Mouse (Mus musculus): ENCODE measurements around the gene Arhgef2. TPM values are rescaled to one million over a fixed set of nuclear protein-coding genes. Genes with fewer than 3 reads are reported as not detected.

The Arhgef2 gene
- polyA plus RNA-seq, 1 experiment from 2014 or later, result 186 TPM

DNA sequence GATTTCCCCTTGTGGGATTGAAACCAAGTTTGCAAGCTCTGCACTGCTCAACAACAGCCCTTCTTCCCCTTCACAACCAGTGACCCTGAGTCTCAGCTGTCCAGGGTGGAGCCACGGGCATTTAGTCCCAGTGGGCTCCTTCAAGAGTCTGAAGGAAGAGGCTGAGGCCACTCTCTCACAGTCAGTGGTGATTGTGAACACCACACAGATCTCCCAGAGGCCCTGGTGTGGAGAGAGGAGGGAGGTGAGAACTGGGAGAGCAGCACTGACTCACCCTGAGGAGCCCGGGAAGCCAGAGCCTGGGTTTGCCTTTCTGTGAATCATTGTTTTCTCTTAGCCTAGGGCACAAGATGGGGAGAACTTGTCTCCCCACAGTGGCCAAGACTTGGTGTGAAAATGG lies 19.2 kb downstream of the Arhgef2 start:
- 33% methylated on average over 2 of the region's 2 CpGs for WGBS

DNA sequence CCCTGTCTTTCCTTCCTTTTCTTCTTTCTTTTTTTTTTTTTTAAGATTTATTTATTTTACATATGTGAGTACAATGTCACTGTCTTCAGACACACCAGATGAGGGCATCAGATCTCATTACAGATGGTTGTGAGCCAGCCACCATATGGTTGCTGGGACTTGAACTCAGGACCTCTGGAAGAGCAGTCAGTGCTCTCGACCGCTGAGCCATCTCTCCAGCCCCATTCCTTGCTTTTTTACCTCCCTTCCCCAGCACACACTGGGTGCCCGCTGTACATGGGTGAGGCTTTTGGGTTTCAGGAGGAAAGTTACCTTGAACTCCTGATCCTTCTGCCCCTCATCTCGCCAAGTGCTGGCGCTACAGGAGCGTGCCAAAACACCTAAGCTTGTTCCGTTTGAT lies 19.8 kb downstream of the Arhgef2 start:
- Histone ChIP-seq H3K4me3 (no peak overlapping the region), H3K27me3 (replicated peaks) (no peaks in the 10 kb centered on the region), H3K36me3 (peaks cover 35% of the 10 kb centered on the region), H3K4me1 (peaks cover 51% of the 10 kb centered on the region), H3K4me2 (replicated peaks) (peak overlapping the region; percentile 84), H3K9ac (peak overlapping the region; percentile 90; the same call in 1 of the 2 replicates), H3K9me3 (no peaks in the 10 kb centered on the region), H3K27ac (no peak overlapping the region)
- no peak for ATAC-seq (ENCODE audit: low FRiP score, low read depth)
- 93% methylated on average over 7 of the region's 7 CpGs for WGBS

More for the DNA sequence above, 19.2 kb downstream of the Arhgef2 start:
- Histone ChIP-seq H3K9me3 (no peaks in the 10 kb centered on the region), H3K4me2 (replicated peaks) (peak overlapping the region; percentile 84), H3K9ac (peak overlapping the region; percentile 90), H3K4me3 (peak overlapping the region; percentile 63), H3K27me3 (replicated peaks) (no peaks in the 10 kb centered on the region), H3K36me3 (peaks cover 29% of the 10 kb centered on the region), H3K27ac (peak overlapping the region; percentile 90), H3K4me1 (peaks cover 56% of the 10 kb centered on the region)
- no peak for ATAC-seq (ENCODE audit: low FRiP score, low read depth)

DNA sequence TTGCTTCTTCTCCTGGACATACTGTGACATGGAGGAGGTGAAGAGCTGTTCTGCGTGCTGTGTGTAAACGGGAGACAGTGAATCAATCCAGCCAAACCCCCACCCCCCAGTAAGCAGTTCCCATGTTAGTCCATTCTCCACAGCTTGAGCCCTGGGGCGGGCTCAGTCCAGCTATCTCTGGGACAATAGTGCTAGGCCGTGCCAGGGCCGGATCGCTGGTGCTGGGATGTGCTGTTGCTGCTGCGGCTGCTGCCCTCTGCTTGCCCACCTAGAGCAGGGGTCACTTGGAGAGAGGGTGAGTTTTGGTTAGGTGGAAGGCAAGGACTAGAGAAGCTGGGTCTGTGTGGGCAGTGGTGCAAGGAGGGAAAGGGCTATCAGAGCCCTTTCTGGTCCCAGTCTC lies 20.6 kb downstream of the Arhgef2 start:
- peaks cover 43% of the 10 kb centered on the region for H3K36me3 ChIP-seq
- WGBS, result 65% methylated on average over 7 of the region's 7 CpGs
- H3K4me2 ChIP-seq (replicated peaks), result peak overlapping the region; percentile 39
- peaks cover 47% of the 10 kb centered on the region for H3K4me1 ChIP-seq
- H3K4me3 ChIP-seq, result no peak overlapping the region
- no peaks in the 10 kb centered on the region for H3K27me3 ChIP-seq (replicated peaks)
- no peak for ATAC-seq (ENCODE audit: low FRiP score, low read depth)
- H3K27ac ChIP-seq, result 0 out of 2 replicates have a peak overlapping the region, but pooled peaks have one; percentile 4
- H3K9ac ChIP-seq, result no peak overlapping the region
- H3K9me3 ChIP-seq, result no peaks in the 10 kb centered on the region

GRCm38 (mm10) chr3:88627114-88627513 lies 21.3 kb downstream of the Arhgef2 start:
- H3K4me3 ChIP-seq, result no peak overlapping the region
- H3K27ac ChIP-seq, result 0 out of 2 replicates have a peak overlapping the region, but pooled peaks have one; percentile 33
- H3K27me3 ChIP-seq (replicated peaks), result no peaks in the 10 kb centered on the region
- 63% methylated on average over 4 of the region's 4 CpGs for WGBS
- no peak for ATAC-seq (ENCODE audit: low FRiP score, low read depth)
- H3K36me3 ChIP-seq, result peaks cover 51% of the 10 kb centered on the region
- H3K4me2 ChIP-seq (replicated peaks), result peak overlapping the region; percentile 18; the same call in 1 of the 2 replicates
- no peaks in the 10 kb centered on the region for H3K9me3 ChIP-seq
- H3K9ac ChIP-seq, result peak overlapping the region; percentile 41; the same call in 1 of the 2 replicates
- H3K4me1 ChIP-seq, result peaks cover 47% of the 10 kb centered on the region

GRCm38 (mm10) chr3:88627535-88627934 lies 21.8 kb downstream of the Arhgef2 start:
- H3K36me3 ChIP-seq, result peaks cover 55% of the 10 kb centered on the region
- WGBS, result 98% methylated on average over 2 of the region's 2 CpGs
- H3K9me3 ChIP-seq, result no peaks in the 10 kb centered on the region
- no peak for ATAC-seq (ENCODE audit: low FRiP score, low read depth)
- no peak overlapping the region for H3K4me2 ChIP-seq (replicated peaks)
- H3K9ac ChIP-seq, result no peak overlapping the region
- no peak overlapping the region for H3K27ac ChIP-seq
- no peak overlapping the region for H3K4me3 ChIP-seq
- H3K27me3 ChIP-seq (replicated peaks), result no peaks in the 10 kb centered on the region
- H3K4me1 ChIP-seq, result peaks cover 47% of the 10 kb centered on the region

DNA sequence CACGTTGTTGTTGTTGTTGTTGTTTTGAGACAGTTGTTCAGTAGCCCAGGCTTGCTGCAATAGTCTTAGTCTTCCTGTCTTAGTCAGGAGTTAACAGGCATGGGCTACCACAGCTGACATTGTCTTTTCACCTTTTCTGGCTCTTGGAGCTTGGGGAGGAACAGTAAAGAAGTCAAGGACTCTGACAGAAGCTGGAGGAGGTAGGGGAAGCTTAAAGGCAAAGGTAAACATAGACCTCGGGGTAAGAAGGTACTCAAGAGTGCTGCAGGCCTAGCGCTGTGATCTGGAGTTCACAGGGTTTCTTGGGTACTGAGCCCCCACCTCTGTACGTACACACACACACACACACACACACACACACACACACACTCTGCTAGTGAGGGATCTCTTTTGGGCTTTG lies 23.0 kb downstream of the Arhgef2 start:
- Histone ChIP-seq H3K9ac (no peak overlapping the region), H3K4me2 (replicated peaks) (no peak overlapping the region), H3K4me3 (no peak overlapping the region), H3K36me3 (peaks cover 67% of the 10 kb centered on the region), H3K27me3 (replicated peaks) (no peaks in the 10 kb centered on the region), H3K4me1 (peaks cover 47% of the 10 kb centered on the region), H3K9me3 (no peaks in the 10 kb centered on the region), H3K27ac (no peak overlapping the region)
- 72% methylated on average over 4 of the region's 4 CpGs for WGBS
- no peak for ATAC-seq (ENCODE audit: low FRiP score, low read depth)

DNA sequence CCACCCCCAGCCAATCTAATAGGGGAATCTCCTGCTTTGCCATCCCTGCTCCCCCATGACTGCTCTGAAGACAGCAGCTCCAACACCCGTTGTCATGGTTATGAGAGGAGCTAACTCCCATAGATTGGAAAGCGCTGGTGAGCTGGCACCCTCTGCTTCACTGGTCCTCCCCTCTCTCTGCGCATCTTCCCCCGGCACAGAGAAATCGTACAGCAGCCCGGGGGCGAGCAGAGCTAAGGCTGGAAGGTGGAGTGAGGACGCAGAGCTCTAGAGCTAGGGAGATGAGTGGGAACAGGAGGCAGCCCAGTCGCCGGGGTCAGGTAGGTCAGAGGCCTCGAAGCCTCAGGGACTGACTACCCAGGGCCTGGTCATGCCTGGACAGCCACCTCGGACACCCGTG lies 23.5 kb downstream of the Arhgef2 start:
- Histone ChIP-seq H3K4me2 (replicated peaks) (no peak overlapping the region), H3K9ac (no peak overlapping the region), H3K9me3 (no peaks in the 10 kb centered on the region), H3K27me3 (replicated peaks) (no peaks in the 10 kb centered on the region), H3K36me3 (peaks cover 72% of the 10 kb centered on the region), H3K4me3 (no peak overlapping the region), H3K4me1 (peaks cover 42% of the 10 kb centered on the region), H3K27ac (no peak overlapping the region)
- 82% methylated on average over 13 of the region's 13 CpGs for WGBS
- ATAC-seq (ENCODE audit: low FRiP score, low read depth), result no peak

DNA sequence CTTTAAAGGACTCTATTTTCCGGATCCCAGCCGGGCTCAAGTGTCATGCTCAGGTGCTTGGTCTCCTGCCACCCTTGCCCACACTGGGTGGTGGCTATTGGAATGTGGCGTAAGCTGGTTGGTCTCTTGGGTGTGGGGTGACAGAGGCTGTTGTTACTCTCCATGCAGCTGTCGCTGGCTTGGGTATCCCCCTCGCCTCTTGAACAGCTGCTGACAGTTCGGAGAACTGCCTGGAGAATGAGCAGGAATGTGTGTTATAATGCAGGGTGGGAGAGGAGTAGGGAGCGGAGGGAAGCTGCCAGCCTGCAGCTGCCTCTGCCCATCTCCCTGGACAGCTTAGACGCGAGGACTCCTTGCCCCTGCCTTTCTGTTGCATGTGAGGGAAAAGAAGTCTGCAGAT lies 24.3 kb downstream of the Arhgef2 start:
- H3K9me3 ChIP-seq, result no peaks in the 10 kb centered on the region

DNA sequence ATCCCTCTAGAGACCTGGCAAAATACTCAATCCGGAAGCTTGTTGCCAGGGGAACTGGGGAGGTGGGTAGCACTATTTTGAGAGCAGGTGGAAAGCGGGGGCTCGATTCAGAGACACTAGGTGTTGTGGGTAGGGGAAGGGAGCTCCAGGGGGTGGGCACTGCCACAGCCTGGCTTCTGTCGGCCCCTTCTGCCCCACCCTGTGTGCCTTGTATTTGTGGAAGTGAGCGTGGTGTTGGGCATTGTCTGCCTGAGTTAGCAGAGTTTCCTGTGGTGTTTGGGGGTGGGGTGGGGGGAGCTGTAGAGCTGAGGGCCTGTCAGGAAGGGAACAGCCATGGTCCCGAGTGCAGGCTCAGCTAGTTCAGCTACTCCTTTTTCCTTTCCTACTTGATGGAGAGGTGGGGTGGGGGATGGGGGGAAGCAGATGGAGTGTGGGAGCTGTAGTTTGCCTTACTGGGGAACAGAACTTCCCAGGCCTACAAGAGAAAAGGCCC lies 25.1 kb downstream of the Arhgef2 start:
- ATAC-seq (ENCODE audit: low FRiP score, low read depth), result no peak
- Histone ChIP-seq H3K4me2 (replicated peaks) (no peak overlapping the region), H3K9ac (no peak overlapping the region), H3K27me3 (replicated peaks) (no peaks in the 10 kb centered on the region), H3K4me3 (no peak overlapping the region), H3K36me3 (peaks cover 81% of the 10 kb centered on the region), H3K4me1 (peaks cover 27% of the 10 kb centered on the region), H3K9me3 (no peaks in the 10 kb centered on the region), H3K27ac (no peak overlapping the region)
- WGBS, result 70% methylated on average over 6 of the region's 6 CpGs

More for the DNA sequence above, 24.3 kb downstream of the Arhgef2 start:
- Histone ChIP-seq H3K4me1 (peaks cover 34% of the 10 kb centered on the region), H3K4me3 (no peak overlapping the region), H3K27ac (no peak overlapping the region), H3K4me2 (replicated peaks) (no peak overlapping the region), H3K27me3 (replicated peaks) (no peaks in the 10 kb centered on the region), H3K36me3 (peaks cover 78% of the 10 kb centered on the region), H3K9ac (no peak overlapping the region)
- ATAC-seq (ENCODE audit: low FRiP score, low read depth), result no peak
- 88% methylated on average over 9 of the region's 9 CpGs for WGBS

GRCm38 (mm10) chr3:88631921-88632587 lies 26.3 kb downstream of the Arhgef2 start:
- no peaks in the 10 kb centered on the region for H3K9me3 ChIP-seq
- H3K4me3 ChIP-seq, result no peak overlapping the region
- H3K27ac ChIP-seq, result no peak overlapping the region
- 80% methylated on average over 12 of the region's 12 CpGs for WGBS
- no peak for ATAC-seq (ENCODE audit: low FRiP score, low read depth)
- no peak overlapping the region for H3K4me2 ChIP-seq (replicated peaks)
- H3K9ac ChIP-seq, result no peak overlapping the region
- H3K27me3 ChIP-seq (replicated peaks), result no peaks in the 10 kb centered on the region
- peaks cover 86% of the 10 kb centered on the region for H3K36me3 ChIP-seq
- H3K4me1 ChIP-seq, result peaks cover 16% of the 10 kb centered on the region; the same call in 1 of the 2 replicates

GRCm38 (mm10) chr3:88633056-88633455 lies 27.3 kb downstream of the Arhgef2 start:
- no peak overlapping the region for H3K4me2 ChIP-seq (replicated peaks)
- no peaks in the 10 kb centered on the region for H3K27me3 ChIP-seq (replicated peaks)
- H3K36me3 ChIP-seq, result peaks cover 88% of the 10 kb centered on the region
- no peak overlapping the region for H3K27ac ChIP-seq
- H3K9me3 ChIP-seq, result no peaks in the 10 kb centered on the region
- no peak overlapping the region for H3K4me3 ChIP-seq
- H3K9ac ChIP-seq, result no peak overlapping the region
- WGBS, result 96% methylated on average over 10 of the region's 10 CpGs
- ATAC-seq (ENCODE audit: low FRiP score, low read depth), result no peak
- peaks cover 10% of the 10 kb centered on the region; the same call in 1 of the 2 replicates for H3K4me1 ChIP-seq

DNA sequence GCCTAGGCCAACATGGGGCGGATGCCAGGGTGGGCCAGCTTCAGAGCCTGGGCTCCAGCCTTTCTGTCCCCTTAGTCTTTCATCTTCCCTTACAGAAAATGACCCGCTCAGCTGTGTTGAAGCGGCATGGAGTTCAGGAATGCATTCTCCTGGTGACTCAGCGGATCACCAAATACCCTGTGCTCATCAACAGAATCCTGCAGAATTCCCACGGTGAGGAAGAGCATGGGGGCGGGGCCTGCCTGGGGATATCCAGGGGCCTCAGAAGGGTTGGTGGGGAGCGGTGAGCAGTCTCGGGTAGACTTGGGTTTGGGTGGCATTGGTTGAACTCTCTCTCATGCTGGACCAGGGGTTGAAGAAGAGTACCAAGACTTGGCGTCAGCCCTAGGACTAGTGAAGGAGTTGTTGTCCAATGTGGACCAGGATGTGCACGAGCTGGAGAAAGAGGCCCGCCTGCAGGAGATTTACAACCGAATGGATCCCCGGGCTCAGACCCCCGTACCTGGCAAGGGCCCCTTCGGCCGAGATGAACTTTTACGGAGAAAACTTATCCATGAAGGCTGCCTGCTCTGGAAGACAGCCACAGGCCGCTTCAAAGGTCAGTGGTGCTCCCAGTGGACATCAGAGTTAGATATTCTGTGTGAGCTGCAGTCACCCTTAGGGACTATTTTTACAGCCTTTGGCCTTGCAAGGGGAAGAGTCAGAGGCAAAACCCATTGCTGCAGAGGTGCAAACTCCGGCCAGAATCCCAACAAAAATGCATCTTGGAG lies 29.9 kb downstream of the Arhgef2 start:
- Histone ChIP-seq H3K9me3 (no peaks in the 10 kb centered on the region), H3K4me3 (no peak overlapping the region), H3K4me2 (replicated peaks) (no peak overlapping the region), H3K27ac (no peak overlapping the region), H3K36me3 (peaks cover 95% of the 10 kb centered on the region), H3K27me3 (replicated peaks) (no peaks in the 10 kb centered on the region), H3K9ac (no peak overlapping the region), H3K4me1 (no peaks in the 10 kb centered on the region)
- no peak for ATAC-seq (ENCODE audit: low FRiP score, low read depth)
- WGBS, result 94% methylated on average over 19 of the region's 19 CpGs
